Mouse (Mus musculus) liver, embryonic 16.5 days (tissue): Measurements from ENCODE around the gene Erh. TPM values are rescaled to one million over a fixed set of nuclear protein-coding genes. Genes with fewer than 3 reads are reported as not detected.

ENCODE experiments used
- ATAC-seq: fragments of 200-750 bp; cut with Nextera tagmentation; 2 replicates; pipeline ENCODE4 v1.8.0; 2017; ENCODE audit warnings: low read depth, mild to moderate bottlenecking, moderate number of reproducible peaks, moderate library complexity
- H3K27ac ChIP-seq: fragments of 300-500 bp; sonication (generic); 2 replicates; pipeline ENCODE4 v1.5.1; 2014; ENCODE audit warnings: mild to moderate bottlenecking, low read length
- H3K27me3 ChIP-seq: fragments of 300-500 bp; sonication (generic); 2 replicates; pipeline ENCODE4 v1.6.1; 2014; ENCODE audit warnings: low read depth, low read length, mixed read lengths; ENCODE audit not compliant: control insufficient read depth, insufficient read depth
- H3K36me3 ChIP-seq: fragments of 300-500 bp; sonication (generic); 2 replicates; pipeline ENCODE4 v1.6.1; 2014; ENCODE audit warnings: mild to moderate bottlenecking; ENCODE audit not compliant: control insufficient read depth, insufficient read depth
- H3K4me1 ChIP-seq: fragments of 300-500 bp; sonication (generic); 2 replicates; pipeline ENCODE4 v1.6.1; 2014; ENCODE audit warnings: low read depth, low read length, mixed read lengths; ENCODE audit not compliant: control insufficient read depth
- H3K4me2 ChIP-seq: fragments of 300-500 bp; sonication (generic); 2 replicates; pipeline ENCODE4 v1.6.1; 2014; ENCODE audit warnings: low read depth, low read length, mixed read lengths
- H3K4me3 ChIP-seq: fragments of 300-500 bp; sonication (generic); 2 replicates; pipeline ENCODE4 v1.5.1; 2014; ENCODE audit warnings: low read depth, mild to moderate bottlenecking, low read length
- H3K9ac ChIP-seq: fragments of 300-500 bp; sonication (generic); 2 replicates; pipeline ENCODE4 v1.6.1; 2014; ENCODE audit warnings: low read depth, low read length
- H3K9me3 ChIP-seq: fragments of 300-500 bp; sonication (generic); replicated peaks from 2 replicates; pipeline ENCODE4 v1.6.1; 2016; ENCODE audit warnings: low read length; ENCODE audit not compliant: control insufficient read depth
- WGBS: fragments of 180-500 bp; shearing (Covaris S2); extraction: QIAGEN DNeasy Blood & Tissue Kit; methylation state at CpG from one replicate; pipeline ENCODE4 v1.1.7; 2014; ENCODE audit not compliant: insufficient replicate concordance; 5-methylcytosine and 5-hydroxymethylcytosine counted together
- polyA plus RNA-seq: library from polyadenylated mRNA; unstranded; fragments of >200 nt; fragmentation: Nextera tagmentation; extraction: Ambion mirVana; gene quantifications from 2 replicates; pipeline ENCODE4 v1.2.1, GENCODE M21; 2015

Gene Erh
- polyA plus RNA-seq, 1 experiment from 2014 or later: 88.5 TPM

- Histone ChIP-seq H3K27ac (no peak overlapping the region), H3K27me3 (no peaks in the 10 kb centered on the region), H3K4me3 (no peak overlapping the region), H3K9ac (no peak overlapping the region), H3K36me3 (peaks cover 9% of the 10 kb centered on the region), H3K9me3 (no peaks in the 10 kb centered on the region), H3K4me2 (no peak overlapping the region), H3K4me1 (peaks cover 11% of the 10 kb centered on the region)
- 43% methylated on average over 1 of the region's 1 CpGs for WGBS
- ATAC-seq: no peak
Observed at GRCm38 (mm10) chr12:80681340-80681739, 37.2 kb upstream of the Erh start.

- 8% methylated on average over 3 of the region's 3 CpGs for WGBS
- H3K4me1 ChIP-seq: no peaks in the 10 kb centered on the region
- peak; percentile 55 for ATAC-seq
- H3K36me3 ChIP-seq: peaks cover 4% of the 10 kb centered on the region
- H3K9ac ChIP-seq: no peak overlapping the region
- H3K27me3 ChIP-seq: no peaks in the 10 kb centered on the region
- H3K4me2 ChIP-seq: no peak overlapping the region
- no peak overlapping the region for H3K27ac ChIP-seq
- H3K4me3 ChIP-seq: no peak overlapping the region
- H3K9me3 ChIP-seq: no peaks in the 10 kb centered on the region
Observed at GRCm38 (mm10) chr12:80673170-80673569, 29.0 kb upstream of the Erh start.

GRCm38 (mm10) chr12:80668391-80668790, 24.2 kb upstream of the Erh start:
- H3K27me3 ChIP-seq: no peaks in the 10 kb centered on the region
- H3K9me3 ChIP-seq: no peaks in the 10 kb centered on the region
- peaks cover 2% of the 10 kb centered on the region for H3K36me3 ChIP-seq
- peaks cover 2% of the 10 kb centered on the region; the same call in 1 of the 2 replicates for H3K4me1 ChIP-seq
- H3K4me2 ChIP-seq: no peak overlapping the region
- H3K4me3 ChIP-seq: no peak overlapping the region
- 36% methylated on average over 2 of the region's 2 CpGs for WGBS
- ATAC-seq: no peak
- H3K27ac ChIP-seq: no peak overlapping the region
- no peak overlapping the region for H3K9ac ChIP-seq

- ATAC-seq: peak; percentile 78
- Histone ChIP-seq H3K27ac (peak overlapping the region; percentile 35), H3K36me3 (peaks cover 2% of the 10 kb centered on the region; the same call in 1 of the 2 replicates), H3K4me2 (no peak overlapping the region), H3K9ac (no peak overlapping the region), H3K9me3 (no peaks in the 10 kb centered on the region), H3K4me1 (peaks cover 2% of the 10 kb centered on the region; the same call in 1 of the 2 replicates), H3K4me3 (no peak overlapping the region), H3K27me3 (no peaks in the 10 kb centered on the region)
- 66% methylated on average over 2 of the region's 2 CpGs for WGBS
Observed at GRCm38 (mm10) chr12:80663935-80664334, 19.8 kb upstream of the Erh start.

DNA sequence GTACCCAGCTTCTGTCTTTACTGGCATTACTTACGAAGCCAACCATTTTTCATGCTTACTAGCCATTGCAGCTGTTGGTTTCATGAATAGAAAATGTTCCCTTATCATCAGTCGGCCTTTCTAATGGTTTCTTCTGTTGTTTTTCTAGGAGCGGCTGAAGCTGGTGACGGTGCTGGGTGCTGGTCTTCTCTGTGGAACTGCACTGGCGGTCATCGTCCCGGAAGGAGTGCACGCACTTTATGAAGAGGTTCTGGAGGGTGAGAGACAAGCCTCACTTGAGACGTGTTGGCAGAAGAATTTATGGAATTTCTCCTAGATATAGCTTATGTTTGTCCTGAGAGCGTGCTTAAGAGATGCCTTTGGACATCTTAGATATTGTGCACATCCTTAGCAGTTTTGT, 18.2 kb upstream of the Erh start:
- Histone ChIP-seq H3K9me3 (no peaks in the 10 kb centered on the region), H3K36me3 (peaks cover 2% of the 10 kb centered on the region; the same call in 1 of the 2 replicates), H3K4me3 (no peak overlapping the region), H3K4me2 (no peak overlapping the region), H3K27me3 (no peaks in the 10 kb centered on the region), H3K4me1 (peaks cover 2% of the 10 kb centered on the region; the same call in 1 of the 2 replicates), H3K9ac (no peak overlapping the region), H3K27ac (no peak overlapping the region)
- WGBS: 85% methylated on average over 10 of the region's 10 CpGs
- no peak for ATAC-seq

DNA sequence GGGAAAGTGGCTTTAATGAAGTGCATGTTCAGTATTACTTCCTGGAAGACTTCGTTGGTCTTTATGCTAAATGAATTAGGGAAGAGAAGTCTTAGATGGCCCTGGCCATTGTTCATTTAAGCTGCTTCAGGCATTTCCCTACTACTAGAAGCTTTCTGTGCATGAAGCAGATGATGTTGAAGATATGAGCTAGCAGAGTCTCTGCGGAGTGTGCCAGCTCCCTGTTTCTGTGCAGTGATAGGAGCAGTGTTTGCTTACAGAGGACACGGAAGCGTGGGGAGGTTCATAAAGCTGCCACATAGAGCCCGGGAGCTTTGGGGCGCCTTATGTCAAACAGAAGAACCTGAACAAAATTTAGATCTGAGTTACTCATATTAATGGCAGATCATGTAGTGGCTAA, 14.5 kb upstream of the Erh start:
- no peak for ATAC-seq
- WGBS: 38% methylated on average over 6 of the region's 6 CpGs
- H3K4me1 ChIP-seq: peaks cover 6% of the 10 kb centered on the region
- no peak overlapping the region for H3K27ac ChIP-seq
- H3K9me3 ChIP-seq: no peaks in the 10 kb centered on the region
- no peaks in the 10 kb centered on the region; the same call in 1 of the 2 replicates for H3K36me3 ChIP-seq
- no peaks in the 10 kb centered on the region for H3K27me3 ChIP-seq
- no peak overlapping the region for H3K9ac ChIP-seq
- H3K4me2 ChIP-seq: no peak overlapping the region
- H3K4me3 ChIP-seq: no peak overlapping the region

- Histone ChIP-seq H3K4me1 (peaks cover 8% of the 10 kb centered on the region), H3K9ac (no peak overlapping the region), H3K9me3 (no peaks in the 10 kb centered on the region), H3K36me3 (no peaks in the 10 kb centered on the region), H3K4me2 (no peak overlapping the region), H3K4me3 (no peak overlapping the region), H3K27ac (no peak overlapping the region), H3K27me3 (no peaks in the 10 kb centered on the region)
- ATAC-seq: no peak
- WGBS: 68% methylated on average over 3 of the region's 3 CpGs
Observed at GRCm38 (mm10) chr12:80654659-80655025, 10.5 kb upstream of the Erh start.

DNA sequence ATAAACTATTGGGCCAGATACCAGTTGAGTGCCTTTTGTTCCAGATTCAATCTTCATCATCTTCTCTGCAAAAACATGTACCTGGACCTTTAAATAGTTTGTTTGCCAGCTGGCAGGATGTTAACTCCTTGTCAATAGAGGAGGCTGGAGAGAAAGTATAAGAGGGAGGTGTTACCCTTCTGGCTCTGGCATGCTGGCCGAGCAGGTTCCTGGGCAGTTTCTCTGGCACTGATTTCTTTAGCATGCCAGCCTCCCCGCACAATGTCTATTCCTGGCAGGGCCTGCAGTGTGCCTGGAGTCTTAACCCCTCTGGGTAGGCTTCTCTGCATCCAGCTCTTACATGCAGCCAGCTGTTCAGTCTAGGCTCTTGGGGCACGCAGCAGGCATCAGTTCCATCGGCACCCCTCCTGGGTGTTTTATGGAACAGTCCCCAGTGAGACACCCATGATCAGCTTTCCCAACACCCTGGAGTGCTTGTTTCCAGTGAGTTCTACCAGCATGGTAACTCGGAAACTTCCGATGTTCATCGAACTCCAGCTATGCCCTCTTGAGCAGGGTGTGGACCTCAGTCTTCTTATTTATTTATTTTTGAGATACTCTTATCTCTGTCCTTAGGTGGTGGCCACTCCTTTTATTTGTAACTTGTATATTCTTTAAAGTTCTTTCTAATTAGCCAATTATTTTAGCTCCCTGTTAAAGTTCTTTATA, 10.0 kb upstream of the Erh start:
- no peak for ATAC-seq
- H3K9ac ChIP-seq: no peak overlapping the region; the same call in 1 of the 2 replicates
- WGBS: 73% methylated on average over 7 of the region's 7 CpGs
- H3K4me2 ChIP-seq: no peak overlapping the region
- no peaks in the 10 kb centered on the region for H3K36me3 ChIP-seq
- H3K27ac ChIP-seq: no peak overlapping the region
- no peaks in the 10 kb centered on the region for H3K9me3 ChIP-seq
- no peaks in the 10 kb centered on the region for H3K27me3 ChIP-seq
- peaks cover 9% of the 10 kb centered on the region for H3K4me1 ChIP-seq
- no peak overlapping the region for H3K4me3 ChIP-seq

- H3K9ac ChIP-seq: no peak overlapping the region
- no peak for ATAC-seq
Observed at GRCm38 (mm10) chr12:80646377-80646776, 2.2 kb upstream of the Erh start.

More at GRCm38 (mm10) chr12:80646377-80646776, 2.2 kb upstream of the Erh start:
- WGBS: 75% methylated on average over 3 of the region's 3 CpGs
- Histone ChIP-seq H3K9me3 (no peaks in the 10 kb centered on the region), H3K27ac (no peak overlapping the region), H3K27me3 (no peaks in the 10 kb centered on the region), H3K36me3 (no peaks in the 10 kb centered on the region), H3K4me1 (peaks cover 31% of the 10 kb centered on the region), H3K4me3 (0 out of 2 replicates have a peak overlapping the region, but pooled peaks have one; percentile 5), H3K4me2 (peak overlapping the region; percentile 94)
